Mouse (Mus musculus): ENCODE measurements at regions not wholly inside any gene's neighbourhood (a gene's known extent, or its start where the extent isn't known, plus 50 kb on each side); places are given as distances from the start of the nearest gene placed in this dataset.

GRCm38 (mm10) chr10:67474336-67474735, 60.9 kb upstream of the Egr2 start:
- H3K27ac ChIP-seq (ENCODE audit: low read length): no peak overlapping the region
- H3K27me3 ChIP-seq (replicated peaks; ENCODE audit: insufficient read depth, low read length): no peaks in the 10 kb centered on the region
- no peaks in the 10 kb centered on the region for H3K4me1 ChIP-seq (ENCODE audit: insufficient read depth, low read depth, low read length)
- H3K9me3 ChIP-seq (ENCODE audit: low read length): no peaks in the 10 kb centered on the region
- 58% methylated on average over 2 of the region's 2 CpGs for WGBS
- no peak for TF ChIP-seq CTCF (IDR thresholded peaks at IDR 0.05)
- TF ChIP-seq EP300 (IDR thresholded peaks at IDR 0.05): no peak
- DNase-seq (ENCODE audit: low spot score) (no peak), ATAC-seq (no peak)
- no peak overlapping the region for H3K4me2 ChIP-seq (replicated peaks; ENCODE audit: low read depth, low read length)
- no peak overlapping the region for H3K4me3 ChIP-seq (ENCODE audit: low read depth, low read length)
- no peaks in the 10 kb centered on the region for H3K36me3 ChIP-seq (ENCODE audit: insufficient read depth, low read length)
- H3K9ac ChIP-seq (replicated peaks; ENCODE audit: low read depth): no peak overlapping the region

- Histone ChIP-seq H3K9me3 (ENCODE audit: low read length) (no peaks in the 10 kb centered on the region), H3K36me3 (ENCODE audit: insufficient read depth, low read length) (no peaks in the 10 kb centered on the region), H3K27ac (ENCODE audit: low read length) (no peak overlapping the region), H3K9ac (replicated peaks; ENCODE audit: low read depth) (no peak overlapping the region), H3K27me3 (replicated peaks; ENCODE audit: insufficient read depth, low read length) (no peaks in the 10 kb centered on the region), H3K4me2 (replicated peaks; ENCODE audit: low read depth, low read length) (no peak overlapping the region), H3K4me1 (ENCODE audit: insufficient read depth, low read depth, low read length) (no peaks in the 10 kb centered on the region), H3K4me3 (ENCODE audit: low read depth, low read length) (no peak overlapping the region)
- TF ChIP-seq EP300 (IDR thresholded peaks at IDR 0.05): no peak
- TF ChIP-seq CTCF (IDR thresholded peaks at IDR 0.05): no peak
- no peak for ATAC-seq
- no peak for DNase-seq (ENCODE audit: low spot score)
- 55% methylated on average over 14 of the region's 14 CpGs for WGBS
These were observed 53.0 kb upstream of the Egr2 start for GRCm38 (mm10) chr10:67482268-67482667.

GRCm38 (mm10) chr10:67483371-67483770, 51.9 kb upstream of the Egr2 start:
- H3K36me3 ChIP-seq (ENCODE audit: insufficient read depth, low read length): no peaks in the 10 kb centered on the region
- H3K9ac ChIP-seq (replicated peaks; ENCODE audit: low read depth): no peak overlapping the region
- 79% methylated on average over 7 of the region's 7 CpGs for WGBS
- H3K4me2 ChIP-seq (replicated peaks; ENCODE audit: low read depth, low read length): no peak overlapping the region
- ATAC-seq (no peak), DNase-seq (ENCODE audit: low spot score) (no peak)
- TF ChIP-seq EP300 (IDR thresholded peaks at IDR 0.05) (no peak), CTCF (IDR thresholded peaks at IDR 0.05) (no peak)
- no peaks in the 10 kb centered on the region for H3K4me1 ChIP-seq (ENCODE audit: insufficient read depth, low read depth, low read length)
- H3K4me3 ChIP-seq (ENCODE audit: low read depth, low read length): no peak overlapping the region
- no peak overlapping the region for H3K27ac ChIP-seq (ENCODE audit: low read length)
- H3K27me3 ChIP-seq (replicated peaks; ENCODE audit: insufficient read depth, low read length): no peaks in the 10 kb centered on the region
- no peaks in the 10 kb centered on the region for H3K9me3 ChIP-seq (ENCODE audit: low read length)

- no peak overlapping the region for H3K9ac ChIP-seq (replicated peaks; ENCODE audit: low read depth)
- no peak overlapping the region for H3K4me2 ChIP-seq (replicated peaks; ENCODE audit: low read depth, low read length)
- no peak overlapping the region for H3K4me3 ChIP-seq (ENCODE audit: low read depth, low read length)
- WGBS: 76% methylated on average over 3 of the region's 3 CpGs
- no peak for DNase-seq (ENCODE audit: low spot score)
- no peaks in the 10 kb centered on the region for H3K36me3 ChIP-seq (ENCODE audit: insufficient read depth, low read length)
- no peaks in the 10 kb centered on the region for H3K4me1 ChIP-seq (ENCODE audit: insufficient read depth, low read depth, low read length)
- TF ChIP-seq EP300 (IDR thresholded peaks at IDR 0.05): no peak
- no peaks in the 10 kb centered on the region for H3K9me3 ChIP-seq (ENCODE audit: low read length)
- no peaks in the 10 kb centered on the region for H3K27me3 ChIP-seq (replicated peaks; ENCODE audit: insufficient read depth, low read length)
- no peak overlapping the region for H3K27ac ChIP-seq (ENCODE audit: low read length)
- ATAC-seq: no peak
These were observed 51.1 kb upstream of the Egr2 start for GRCm38 (mm10) chr10:67484091-67484745.
